Mouse (Mus musculus) liver, adult 2 months (tissue): ENCODE results near the gene Zdhhc16.

Source experiments
- CTCF ChIP-seq: fragments of 200-500 bp; IDR thresholded peaks from 2 replicates; pipeline ENCODE4 v1.5.1; 2011; ENCODE audit warnings: low read depth, low read length, control low read depth
- POLR2A ChIP-seq: fragments of 200-500 bp; IDR thresholded peaks from 2 replicates; pipeline ENCODE4 v1.6.1; 2011; ENCODE audit warnings: low read length, control low read depth; ENCODE audit not compliant: insufficient read depth; ENCODE audit errors: extremely low read depth

- TF ChIP-seq POLR2A: no peak
- no peak for TF ChIP-seq CTCF
These were observed 18.0 kb upstream of the Zdhhc16 start for GRCm38 (mm10) chr19:41915294-41915693.
